Mouse (Mus musculus) heart, embryonic 11.5 days (tissue): ENCODE results near the gene Samd4. TPM values are rescaled to one million over a fixed set of nuclear protein-coding genes. Genes with fewer than 3 reads are reported as not detected.

Experiments
- ATAC-seq: fragments of 200-750 bp; cut with Nextera tagmentation; replicated peaks from 2 replicates; pipeline ENCODE4 v1.8.0; 2017; ENCODE audit warnings: moderate library complexity; ENCODE audit not compliant: insufficient number of reproducible peaks, low FRiP score, low TSS enrichment
- H3K27ac ChIP-seq: fragments of 300-500 bp; sonication (generic); 2 replicates; pipeline ENCODE4 v1.5.1; 2014; ENCODE audit warnings: mild to moderate bottlenecking, low read depth, low read length
- H3K27me3 ChIP-seq: fragments of 300-500 bp; sonication (generic); 2 replicates; pipeline ENCODE4 v1.6.1; 2014; ENCODE audit warnings: mild to moderate bottlenecking, low read length, mixed read lengths; ENCODE audit not compliant: control insufficient read depth, insufficient read depth
- H3K36me3 ChIP-seq: fragments of 300-500 bp; sonication (generic); 2 replicates; pipeline ENCODE4 v1.6.1; 2014; ENCODE audit warnings: mild to moderate bottlenecking, low read length, moderate library complexity, mixed read lengths; ENCODE audit not compliant: control insufficient read depth, insufficient read depth
- H3K4me1 ChIP-seq: fragments of 300-500 bp; sonication (generic); 2 replicates; pipeline ENCODE4 v1.6.1; 2014; ENCODE audit warnings: low read length; ENCODE audit not compliant: control insufficient read depth, insufficient read depth
- H3K4me2 ChIP-seq: fragments of 300-500 bp; sonication (generic); 2 replicates; pipeline ENCODE4 v1.6.1; 2014; ENCODE audit warnings: mild to moderate bottlenecking, moderate library complexity
- H3K4me3 ChIP-seq: fragments of 300-500 bp; sonication (generic); 2 replicates; pipeline ENCODE4 v1.5.1; 2014; ENCODE audit warnings: low read depth, low read length
- H3K9ac ChIP-seq: fragments of 300-500 bp; sonication (generic); 2 replicates; pipeline ENCODE4 v1.6.1; 2014; ENCODE audit warnings: mild to moderate bottlenecking, low read depth, low read length, moderate library complexity
- H3K9me3 ChIP-seq: fragments of 300-500 bp; sonication (generic); replicated peaks from 2 replicates; pipeline ENCODE4 v1.6.1; 2016; ENCODE audit warnings: low read length; ENCODE audit not compliant: control insufficient read depth
- WGBS: fragments of 180-500 bp; shearing (Covaris S2); extraction: QIAGEN DNeasy Blood & Tissue Kit; methylation state at CpG from one replicate; pipeline ENCODE4 v1.1.7; 2014; ENCODE audit not compliant: insufficient replicate concordance; 5-methylcytosine and 5-hydroxymethylcytosine counted together
- polyA plus RNA-seq: library from polyadenylated mRNA; unstranded; fragments of >200 nt; fragmentation: Nextera tagmentation; extraction: Ambion mirVana; gene quantifications from 2 replicates; pipeline ENCODE4 v1.2.1, GENCODE M21; 2014

The Samd4 gene
- polyA plus RNA-seq, result 8.9 and 13.1 TPM in 2 replicates

GRCm38 (mm10) chr14:46882431-46883067 is at the start of gene Samd4:
Gene Samd4, plus strand, starts transcription at chr14:46882854.
- peak within 1 kb of the TSS; percentile 90 for H3K4me2 ChIP-seq
- under 1% methylated on average over 54 of the region's 54 CpGs for WGBS

GRCm38 (mm10) chr14:46839326-46839725 is 43.3 kb upstream of the Samd4 start:
- Histone ChIP-seq H3K9me3 (no peaks in the 10 kb centered on the region), H3K27me3 (no peaks in the 10 kb centered on the region), H3K9ac (no peak overlapping the region), H3K27ac (no peak overlapping the region), H3K4me1 (no peaks in the 10 kb centered on the region), H3K36me3 (peaks cover 8% of the 10 kb centered on the region; the same call in 1 of the 2 replicates), H3K4me3 (no peak overlapping the region), H3K4me2 (no peak overlapping the region)
- WGBS, result 59% methylated on average over 4 of the region's 4 CpGs
- ATAC-seq, result no peak

More at GRCm38 (mm10) chr14:46882431-46883067, at the start of gene Samd4:
- H3K36me3 ChIP-seq, result peaks cover 3% of the 10 kb centered on the region; the same call in 1 of the 2 replicates
- peak; percentile 73 for ATAC-seq
- H3K9ac ChIP-seq, result peak within 1 kb of the TSS; percentile 91
- peak within 1 kb of the TSS; percentile 80 for H3K4me3 ChIP-seq
- peak within 1 kb of the TSS; percentile 97 for H3K27ac ChIP-seq
- H3K27me3 ChIP-seq, result 0 out of 2 replicates have a peak, but pooled peaks cover 2% of the 10 kb centered on the region
- peaks cover 15% of the 10 kb centered on the region for H3K4me1 ChIP-seq
- H3K9me3 ChIP-seq, result no peaks in the 10 kb centered on the region

- Histone ChIP-seq H3K4me1 (no peaks in the 10 kb centered on the region), H3K4me2 (no peak overlapping the region)
- no peak for ATAC-seq
These were observed 36.9 kb upstream of the Samd4 start for GRCm38 (mm10) chr14:46845706-46846105.

GRCm38 (mm10) chr14:46848063-46848590 is 34.5 kb upstream of the Samd4 start:
- ATAC-seq, result no peak
- Histone ChIP-seq H3K36me3 (no peaks in the 10 kb centered on the region), H3K4me3 (no peak overlapping the region), H3K9ac (no peak overlapping the region), H3K4me2 (no peak overlapping the region), H3K27me3 (no peaks in the 10 kb centered on the region), H3K27ac (no peak overlapping the region), H3K4me1 (no peaks in the 10 kb centered on the region), H3K9me3 (no peaks in the 10 kb centered on the region)
- 77% methylated on average over 4 of the region's 4 CpGs for WGBS

More at GRCm38 (mm10) chr14:46845706-46846105, 36.9 kb upstream of the Samd4 start:
- Histone ChIP-seq H3K27me3 (no peaks in the 10 kb centered on the region), H3K9ac (no peak overlapping the region), H3K27ac (no peak overlapping the region), H3K36me3 (peaks cover 7% of the 10 kb centered on the region; the same call in 1 of the 2 replicates), H3K9me3 (no peaks in the 10 kb centered on the region), H3K4me3 (no peak overlapping the region)
- 90% methylated on average over 11 of the region's 11 CpGs for WGBS

GRCm38 (mm10) chr14:46848736-46849135 is 33.9 kb upstream of the Samd4 start:
- no peak overlapping the region for H3K4me3 ChIP-seq
- H3K9ac ChIP-seq, result no peak overlapping the region
- H3K27ac ChIP-seq, result no peak overlapping the region
- H3K9me3 ChIP-seq, result no peaks in the 10 kb centered on the region
- no peak overlapping the region for H3K4me2 ChIP-seq
- no peak for ATAC-seq
- H3K27me3 ChIP-seq, result no peaks in the 10 kb centered on the region
- no peaks in the 10 kb centered on the region for H3K36me3 ChIP-seq
- no peaks in the 10 kb centered on the region for H3K4me1 ChIP-seq
- WGBS, result 86% methylated on average over 5 of the region's 5 CpGs

GRCm38 (mm10) chr14:46849769-46850168 is 32.9 kb upstream of the Samd4 start:
- no peaks in the 10 kb centered on the region for H3K27me3 ChIP-seq
- WGBS, result 87% methylated on average over 1 of the region's 1 CpGs
- H3K4me1 ChIP-seq, result no peaks in the 10 kb centered on the region
- no peaks in the 10 kb centered on the region for H3K9me3 ChIP-seq
- H3K36me3 ChIP-seq, result no peaks in the 10 kb centered on the region
- H3K4me3 ChIP-seq, result no peak overlapping the region
- no peak for ATAC-seq
- no peak overlapping the region for H3K9ac ChIP-seq
- H3K27ac ChIP-seq, result no peak overlapping the region
- no peak overlapping the region for H3K4me2 ChIP-seq

GRCm38 (mm10) chr14:46853677-46854076 is 29.0 kb upstream of the Samd4 start:
- WGBS, result 74% methylated on average over 11 of the region's 11 CpGs
- no peak overlapping the region for H3K27ac ChIP-seq
- no peak overlapping the region for H3K4me2 ChIP-seq
- no peak for ATAC-seq
- peaks cover 4% of the 10 kb centered on the region; the same call in 1 of the 2 replicates for H3K36me3 ChIP-seq
- H3K27me3 ChIP-seq, result no peaks in the 10 kb centered on the region
- no peaks in the 10 kb centered on the region for H3K9me3 ChIP-seq
- no peak overlapping the region for H3K9ac ChIP-seq
- H3K4me3 ChIP-seq, result no peak overlapping the region
- H3K4me1 ChIP-seq, result no peaks in the 10 kb centered on the region

GRCm38 (mm10) chr14:46862922-46863321 is 19.7 kb upstream of the Samd4 start:
- 89% methylated on average over 5 of the region's 5 CpGs for WGBS
- no peak for ATAC-seq
- Histone ChIP-seq H3K4me3 (no peak overlapping the region), H3K4me2 (no peak overlapping the region), H3K9me3 (no peaks in the 10 kb centered on the region), H3K36me3 (no peaks in the 10 kb centered on the region), H3K9ac (no peak overlapping the region), H3K27me3 (no peaks in the 10 kb centered on the region), H3K27ac (no peak overlapping the region), H3K4me1 (no peaks in the 10 kb centered on the region)
